Mouse (Mus musculus) hindbrain, embryonic 11.5 days (tissue): Measurements from ENCODE around the gene Selenbp2. TPM values are rescaled to one million over a fixed set of nuclear protein-coding genes. Genes with fewer than 3 reads are reported as not detected.
"Not testable (repeated sequence)": the region's sequence is repeated elsewhere in the genome, so short reads cannot be mapped to it uniquely, and the experiment has no call there.

Source experiments
- ATAC-seq: fragments of 200-750 bp; cut with Nextera tagmentation; 2 replicates; pipeline ENCODE4 v1.8.0; 2017; ENCODE audit warnings: mild to moderate bottlenecking, moderate TSS enrichment, moderate library complexity; ENCODE audit not compliant: low FRiP score
- DNase-seq: peaks from one replicate; pipeline ENCODE4 v3.0.0-alpha.2; 2015; ENCODE audit warnings: low spot score
- H3K27ac ChIP-seq: fragments of 300-500 bp; sonication (generic); 2 replicates; pipeline ENCODE4 v1.5.1; 2014; ENCODE audit warnings: mild to moderate bottlenecking, low read depth, low read length
- H3K27me3 ChIP-seq: fragments of 300-500 bp; sonication (generic); 2 replicates; pipeline ENCODE4 v1.6.1; 2014; ENCODE audit warnings: mild to moderate bottlenecking, low read length, moderate library complexity, mixed read lengths; ENCODE audit not compliant: control insufficient read depth, insufficient read depth
- H3K36me3 ChIP-seq: fragments of 300-500 bp; sonication (generic); 2 replicates; pipeline ENCODE4 v1.6.1; 2014; ENCODE audit warnings: mild to moderate bottlenecking, low read length, moderate library complexity, mixed read lengths; ENCODE audit not compliant: control insufficient read depth, insufficient read depth
- H3K4me1 ChIP-seq: fragments of 300-500 bp; sonication (generic); replicated peaks from 2 replicates; pipeline ENCODE4 v1.6.1; 2014; ENCODE audit warnings: low read length, mixed read lengths; ENCODE audit not compliant: control insufficient read depth, insufficient read depth
- H3K4me2 ChIP-seq: fragments of 300-500 bp; sonication (generic); replicated peaks from 2 replicates; pipeline ENCODE4 v1.6.1; 2014; ENCODE audit warnings: mild to moderate bottlenecking, low read depth, low read length
- H3K4me3 ChIP-seq: fragments of 300-500 bp; sonication (generic); 2 replicates; pipeline ENCODE4 v1.5.1; 2014; ENCODE audit warnings: low read depth, low read length
- H3K9ac ChIP-seq: fragments of 300-500 bp; sonication (generic); 2 replicates; pipeline ENCODE4 v1.6.1; 2014; ENCODE audit warnings: low read depth, low read length
- H3K9me3 ChIP-seq: fragments of 300-500 bp; sonication (generic); 2 replicates; pipeline ENCODE4 v1.6.1; 2016; ENCODE audit warnings: low read length; ENCODE audit not compliant: control insufficient read depth
- WGBS: fragments of 180-500 bp; shearing (Covaris S2); extraction: QIAGEN DNeasy Blood & Tissue Kit; methylation state at CpG from one replicate; pipeline ENCODE4 v1.1.7; 2014; 5-methylcytosine and 5-hydroxymethylcytosine counted together
- polyA plus RNA-seq: library from polyadenylated mRNA; unstranded; fragments of >200 nt; fragmentation: Nextera tagmentation; extraction: Ambion mirVana; gene quantifications from 2 replicates; pipeline ENCODE4 v1.2.1, GENCODE M21; 2014

The Selenbp2 gene
- not detected in 2 replicates for polyA plus RNA-seq

GRCm38 (mm10) chr3:94693329-94693825, at the start of gene Selenbp2:
Selenbp2 (plus strand) TSS chr3:94693556.
- Histone ChIP-seq H3K36me3 (no peaks in the 10 kb centered on the region), H3K9ac (no peak within 1 kb of the TSS), H3K4me3 (no peak within 1 kb of the TSS), H3K4me2 (no peak within 1 kb of the TSS), H3K27me3 (no peaks in the 10 kb centered on the region), H3K4me1 (no peaks in the 10 kb centered on the region), H3K9me3 (no peaks in the 10 kb centered on the region), H3K27ac (no peak within 1 kb of the TSS)
- 75% methylated on average over 5 of the region's 5 CpGs for WGBS
- no peak for DNase-seq
- no peak for ATAC-seq

- Histone ChIP-seq H3K4me2 (no peak overlapping the region), H3K9ac (no peak overlapping the region), H3K27ac (no peak overlapping the region), H3K9me3 (no peaks in the 10 kb centered on the region), H3K27me3 (no peaks in the 10 kb centered on the region), H3K4me1 (no peaks in the 10 kb centered on the region), H3K4me3 (no peak overlapping the region), H3K36me3 (no peaks in the 10 kb centered on the region)
- ATAC-seq (no peak), DNase-seq (no peak)
- 54% methylated on average over 6 of the region's 6 CpGs for WGBS
Observed at GRCm38 (mm10) chr3:94648755-94649590, 44.4 kb upstream of the Selenbp2 start.

- ATAC-seq (no peak), DNase-seq (no peak)
- Histone ChIP-seq H3K36me3 (no peaks in the 10 kb centered on the region), H3K27ac (no peak overlapping the region), H3K27me3 (no peaks in the 10 kb centered on the region), H3K9me3 (no peaks in the 10 kb centered on the region), H3K9ac (no peak overlapping the region), H3K4me1 (no peaks in the 10 kb centered on the region), H3K4me2 (no peak overlapping the region), H3K4me3 (no peak overlapping the region)
- WGBS, result 83% methylated on average over 7 of the region's 7 CpGs
Observed at GRCm38 (mm10) chr3:94650409-94650808, 42.9 kb upstream of the Selenbp2 start.

- H3K36me3 ChIP-seq, H3K4me3 ChIP-seq, H3K27me3 ChIP-seq, H3K27ac ChIP-seq, ATAC-seq, H3K4me1 ChIP-seq, H3K9me3 ChIP-seq, H3K9ac ChIP-seq, DNase-seq, H3K4me2 ChIP-seq: not testable (repeated sequence)
- 79% methylated on average over 1 of the region's 1 CpGs for WGBS
Observed at GRCm38 (mm10) chr3:94653967-94654366, 39.4 kb upstream of the Selenbp2 start.

GRCm38 (mm10) chr3:94657852-94658739, 35.3 kb upstream of the Selenbp2 start:
- not testable (repeated sequence) for H3K4me1 ChIP-seq, H3K27me3 ChIP-seq, H3K9me3 ChIP-seq, H3K36me3 ChIP-seq, H3K27ac ChIP-seq
- peak overlapping the region; percentile 45 for H3K4me2 ChIP-seq
- 0 out of 2 replicates have a peak overlapping the region, but pooled peaks have one; percentile 37 for H3K9ac ChIP-seq
- WGBS, result 3% methylated on average over 22 of the region's 47 CpGs
- H3K4me3 ChIP-seq, result peak overlapping the region; percentile 29; the same call in 1 of the 2 replicates
- DNase-seq, result peak; percentile 39
- ATAC-seq, result peak; percentile 73; the same call in 1 of the 2 replicates

- not testable (repeated sequence) for H3K36me3 ChIP-seq, H3K27ac ChIP-seq, H3K4me1 ChIP-seq, H3K27me3 ChIP-seq, DNase-seq, H3K9me3 ChIP-seq
- peak within 1 kb of the TSS; percentile 29; the same call in 1 of the 2 replicates for H3K4me3 ChIP-seq
- 0% methylated on average over 17 of the region's 33 CpGs for WGBS
- peak within 1 kb of the TSS; percentile 45 for H3K4me2 ChIP-seq
- H3K9ac ChIP-seq, result 0 out of 2 replicates have a peak within 1 kb of the TSS, but pooled peaks have one; percentile 37
- peak; percentile 93 for ATAC-seq
Observed at GRCm38 (mm10) chr3:94658740-94659095, 34.6 kb upstream of the Selenbp2 start, which contains the start of gene Tuft1. Tuft1 (minus strand) TSS chr3:94658872.

- DNase-seq, result peak; percentile 10
- not testable (repeated sequence) for H3K4me2 ChIP-seq, H3K27ac ChIP-seq, H3K9me3 ChIP-seq, H3K4me1 ChIP-seq, H3K4me3 ChIP-seq, H3K9ac ChIP-seq, H3K27me3 ChIP-seq, H3K36me3 ChIP-seq
- ATAC-seq, result peak; percentile 46; the same call in 1 of the 2 replicates
- 33% methylated on average over 7 of the region's 10 CpGs for WGBS
Observed at GRCm38 (mm10) chr3:94659142-94659748, 34.1 kb upstream of the Selenbp2 start.

- H3K36me3 ChIP-seq, H3K9ac ChIP-seq, H3K9me3 ChIP-seq, ATAC-seq, H3K27ac ChIP-seq, DNase-seq, H3K4me3 ChIP-seq, H3K27me3 ChIP-seq, H3K4me2 ChIP-seq, H3K4me1 ChIP-seq: not testable (repeated sequence)
- WGBS, result 89% methylated on average over 2 of the region's 2 CpGs
Observed at GRCm38 (mm10) chr3:94660841-94661240, 32.5 kb upstream of the Selenbp2 start.
